Mouse (Mus musculus) limb, embryonic 15.5 days (tissue): ENCODE data around the gene Cebpe. TPM values are rescaled to one million over a fixed set of nuclear protein-coding genes. Genes with fewer than 3 reads are reported as not detected.

ENCODE experiments used
- ATAC-seq: fragments of 200-750 bp; cut with Nextera tagmentation; 2 replicates; pipeline ENCODE4 v1.8.0; 2017; ENCODE audit warnings: low read depth, moderate TSS enrichment; ENCODE audit not compliant: insufficient number of reproducible peaks, low FRiP score, low TSS enrichment
- H3K27ac ChIP-seq: fragments of 300-500 bp; sonication (generic); 2 replicates; pipeline ENCODE4 v1.5.1; 2015; ENCODE audit warnings: moderate library complexity, mild to moderate bottlenecking, inconsistent platforms
- H3K27me3 ChIP-seq: fragments of 300-500 bp; sonication (generic); 2 replicates; pipeline ENCODE4 v1.6.1; 2015; ENCODE audit warnings: inconsistent platforms
- H3K36me3 ChIP-seq: fragments of 300-500 bp; sonication (generic); 2 replicates; pipeline ENCODE4 v1.6.1; 2015; ENCODE audit warnings: inconsistent platforms
- H3K4me1 ChIP-seq: fragments of 300-500 bp; sonication (generic); 2 replicates; pipeline ENCODE4 v1.6.1; 2015; ENCODE audit warnings: inconsistent platforms
- H3K4me2 ChIP-seq: fragments of 300-500 bp; sonication (generic); 2 replicates; pipeline ENCODE4 v1.6.1; 2015; ENCODE audit warnings: mild to moderate bottlenecking, inconsistent platforms
- H3K4me3 ChIP-seq: fragments of 300-500 bp; sonication (generic); 2 replicates; pipeline ENCODE4 v1.5.1; 2015; ENCODE audit warnings: mild to moderate bottlenecking, inconsistent platforms
- H3K9ac ChIP-seq: fragments of 300-500 bp; sonication (generic); 2 replicates; pipeline ENCODE4 v1.6.1; 2015; ENCODE audit warnings: inconsistent platforms
- H3K9me3 ChIP-seq: fragments of 300-500 bp; sonication (generic); 2 replicates; pipeline ENCODE4 v1.6.1; 2016; ENCODE audit warnings: inconsistent platforms
- WGBS: fragments of 180-500 bp; shearing (Covaris S2); methylation state at CpG from one replicate; pipeline ENCODE4 v1.1.7; 2015; 5-methylcytosine and 5-hydroxymethylcytosine counted together
- polyA plus RNA-seq: library from polyadenylated mRNA; unstranded; fragments of >200 nt; fragmentation: Nextera tagmentation; extraction: Ambion mirVana; gene quantifications from 2 replicates; pipeline ENCODE4 v1.2.1, GENCODE M21; 2015

Cebpe gene
- polyA plus RNA-seq, 1 experiment from 2014 or later = 0.12 TPM

DNA sequence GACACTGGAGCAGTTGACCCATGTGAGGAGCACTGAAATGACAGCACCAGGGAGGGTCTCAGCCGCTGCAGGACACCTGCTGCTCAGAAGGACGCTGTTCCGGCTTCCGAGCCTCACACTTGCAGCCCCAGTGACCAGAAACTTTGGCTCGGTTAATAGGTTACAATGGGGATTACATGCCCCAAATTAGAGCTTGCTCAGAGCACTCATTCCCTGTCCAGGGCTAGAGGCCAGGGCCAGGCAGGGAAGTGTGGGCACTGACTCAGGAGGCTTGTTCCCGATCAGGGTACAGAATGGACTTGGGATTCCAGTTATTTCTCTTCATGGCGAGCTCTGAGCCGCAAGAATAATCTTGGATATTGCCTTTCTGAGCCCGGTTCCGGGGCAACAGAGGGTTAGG lies 25.7 kb upstream of the Cebpe start:
- H3K27ac ChIP-seq = no peak overlapping the region
- H3K4me1 ChIP-seq = 0 out of 2 replicates have a peak, but pooled peaks cover 3% of the 10 kb centered on the region
- H3K36me3 ChIP-seq = no peaks in the 10 kb centered on the region
- WGBS = 71% methylated on average over 10 of the region's 10 CpGs
- ATAC-seq = no peak
- no peak overlapping the region for H3K9ac ChIP-seq
- H3K9me3 ChIP-seq = no peaks in the 10 kb centered on the region
- no peak overlapping the region for H3K4me2 ChIP-seq
- H3K4me3 ChIP-seq = no peak overlapping the region
- no peaks in the 10 kb centered on the region for H3K27me3 ChIP-seq

DNA sequence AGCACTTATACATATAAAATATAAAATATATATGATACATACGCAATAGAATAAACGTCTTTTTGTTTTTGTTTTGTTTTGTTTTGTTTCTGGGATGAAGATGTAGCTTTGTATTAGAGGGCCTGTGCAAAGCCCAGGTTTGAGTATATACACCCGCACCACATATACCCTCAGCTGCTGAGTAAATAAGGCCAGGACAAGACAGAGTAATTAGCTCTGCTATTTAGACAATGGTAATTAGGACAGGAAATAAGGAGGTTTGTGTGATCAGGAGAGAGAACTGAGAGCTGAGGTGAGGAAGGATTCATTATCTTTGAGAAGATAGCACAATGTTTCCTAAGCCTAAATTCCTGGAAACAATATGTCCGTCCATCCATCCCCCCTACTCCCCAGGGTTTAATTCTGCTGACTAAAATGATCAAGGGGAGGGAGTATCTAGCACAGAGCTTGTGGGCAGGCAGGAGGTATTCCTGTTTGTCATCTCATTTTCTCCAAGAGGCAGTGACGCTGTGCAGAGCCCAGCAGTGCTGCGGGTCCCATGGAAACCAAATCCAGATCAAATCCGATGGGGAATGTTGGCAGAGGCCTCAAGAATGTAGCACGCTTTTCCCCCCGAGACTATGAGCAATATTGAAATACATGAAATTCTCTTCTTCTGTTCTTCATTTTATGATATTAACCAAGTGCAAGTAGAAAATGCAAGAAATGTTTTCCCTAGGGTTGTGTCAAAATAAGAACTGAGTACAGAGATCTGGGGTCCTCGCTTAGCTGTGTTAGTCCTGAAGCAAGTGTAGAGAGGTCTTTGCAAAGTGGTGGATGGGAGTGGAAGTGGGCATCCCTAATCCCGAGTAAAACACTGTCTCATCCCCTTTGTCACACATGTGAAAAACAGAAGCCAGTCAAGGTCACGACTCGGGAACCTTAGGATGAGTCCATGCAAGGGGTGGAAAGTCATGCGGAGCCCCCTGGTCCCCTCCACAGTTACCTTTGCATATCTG lies 24.9 kb upstream of the Cebpe start:
- no peaks in the 10 kb centered on the region for H3K36me3 ChIP-seq
- no peaks in the 10 kb centered on the region for H3K9me3 ChIP-seq
- 0 out of 2 replicates have a peak, but pooled peaks cover 3% of the 10 kb centered on the region for H3K4me1 ChIP-seq
- H3K9ac ChIP-seq = no peak overlapping the region
- H3K27ac ChIP-seq = no peak overlapping the region
- no peak for ATAC-seq
- 66% methylated on average over 14 of the region's 14 CpGs for WGBS
- no peak overlapping the region for H3K4me2 ChIP-seq
- no peak overlapping the region for H3K4me3 ChIP-seq
- no peaks in the 10 kb centered on the region for H3K27me3 ChIP-seq

GRCm38 (mm10) chr14:54735221-54735620 lies 23.2 kb upstream of the Cebpe start:
- no peak overlapping the region for H3K4me2 ChIP-seq
- no peak for ATAC-seq
- 66% methylated on average over 4 of the region's 4 CpGs for WGBS

DNA sequence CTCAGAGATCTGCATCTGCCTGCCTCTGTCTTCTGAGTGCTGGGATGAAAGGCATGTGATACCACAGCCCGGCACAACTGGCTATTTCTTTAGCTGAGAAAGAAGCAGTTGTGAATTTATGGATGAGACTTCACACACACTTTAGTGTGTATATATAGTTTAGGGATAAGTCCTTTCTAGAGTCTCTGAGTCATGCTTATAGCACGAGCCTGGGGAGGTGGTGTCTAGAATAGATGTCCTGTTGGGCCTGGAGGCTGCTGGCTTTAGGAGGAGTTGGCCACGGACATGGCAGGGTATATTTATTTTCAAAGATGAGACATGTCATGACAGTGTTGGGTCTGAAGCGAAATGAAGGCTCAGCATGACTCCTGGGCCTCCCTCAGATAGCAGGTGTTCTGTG lies 22.0 kb upstream of the Cebpe start:
- H3K4me1 ChIP-seq = 0 out of 2 replicates have a peak, but pooled peaks cover 3% of the 10 kb centered on the region
- no peak overlapping the region for H3K27ac ChIP-seq
- WGBS = 69% methylated on average over 4 of the region's 4 CpGs
- H3K4me3 ChIP-seq = no peak overlapping the region
- ATAC-seq = no peak
- H3K9ac ChIP-seq = no peak overlapping the region
- H3K4me2 ChIP-seq = no peak overlapping the region
- no peaks in the 10 kb centered on the region for H3K27me3 ChIP-seq
- H3K9me3 ChIP-seq = no peaks in the 10 kb centered on the region
- H3K36me3 ChIP-seq = no peaks in the 10 kb centered on the region

More at GRCm38 (mm10) chr14:54735221-54735620, 23.2 kb upstream of the Cebpe start:
- Histone ChIP-seq H3K27ac (no peak overlapping the region), H3K4me3 (no peak overlapping the region), H3K9ac (no peak overlapping the region), H3K27me3 (no peaks in the 10 kb centered on the region), H3K9me3 (no peaks in the 10 kb centered on the region), H3K4me1 (0 out of 2 replicates have a peak, but pooled peaks cover 3% of the 10 kb centered on the region), H3K36me3 (no peaks in the 10 kb centered on the region)

DNA sequence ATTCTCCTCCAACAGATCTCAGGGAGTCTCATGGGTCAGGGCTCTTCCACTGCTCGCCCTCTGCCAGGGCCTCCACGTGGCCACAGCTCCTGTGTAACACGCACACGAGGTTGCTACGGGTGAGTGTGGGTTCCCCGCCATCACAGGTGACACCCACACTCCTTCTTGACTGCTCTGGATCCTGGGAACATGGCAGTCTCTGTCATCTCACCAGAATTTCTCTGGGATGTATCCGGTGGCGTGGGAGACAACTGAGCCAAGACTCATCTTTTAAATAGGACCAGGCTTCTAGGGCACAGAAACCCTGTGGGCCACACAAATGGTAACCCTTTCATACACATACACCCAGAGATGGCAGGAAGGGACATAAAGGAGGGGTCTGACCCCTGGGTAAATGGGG lies 20.2 kb upstream of the Cebpe start:
- H3K9ac ChIP-seq = no peak overlapping the region
- no peak overlapping the region for H3K27ac ChIP-seq
- 0 out of 2 replicates have a peak, but pooled peaks cover 3% of the 10 kb centered on the region for H3K4me1 ChIP-seq
- H3K27me3 ChIP-seq = no peaks in the 10 kb centered on the region
- H3K4me2 ChIP-seq = no peak overlapping the region
- WGBS = 89% methylated on average over 8 of the region's 8 CpGs
- no peaks in the 10 kb centered on the region for H3K36me3 ChIP-seq
- no peak overlapping the region for H3K4me3 ChIP-seq
- H3K9me3 ChIP-seq = no peaks in the 10 kb centered on the region
- no peak for ATAC-seq

- 71% methylated on average over 6 of the region's 6 CpGs for WGBS
- no peaks in the 10 kb centered on the region for H3K27me3 ChIP-seq
These were observed 18.3 kb upstream of the Cebpe start for GRCm38 (mm10) chr14:54730305-54730704.

GRCm38 (mm10) chr14:54728823-54729653 lies 17.1 kb upstream of the Cebpe start:
- Histone ChIP-seq H3K27ac (no peak overlapping the region), H3K36me3 (no peaks in the 10 kb centered on the region), H3K27me3 (no peaks in the 10 kb centered on the region), H3K4me2 (no peak overlapping the region), H3K9ac (no peak overlapping the region), H3K9me3 (no peaks in the 10 kb centered on the region), H3K4me3 (no peak overlapping the region), H3K4me1 (no peaks in the 10 kb centered on the region)
- WGBS = 78% methylated on average over 13 of the region's 13 CpGs
- ATAC-seq = no peak

More at GRCm38 (mm10) chr14:54730305-54730704, 18.3 kb upstream of the Cebpe start:
- Histone ChIP-seq H3K4me1 (no peaks in the 10 kb centered on the region), H3K4me3 (no peak overlapping the region), H3K36me3 (no peaks in the 10 kb centered on the region), H3K27ac (no peak overlapping the region), H3K9me3 (no peaks in the 10 kb centered on the region), H3K4me2 (no peak overlapping the region), H3K9ac (no peak overlapping the region)
- ATAC-seq = no peak

DNA sequence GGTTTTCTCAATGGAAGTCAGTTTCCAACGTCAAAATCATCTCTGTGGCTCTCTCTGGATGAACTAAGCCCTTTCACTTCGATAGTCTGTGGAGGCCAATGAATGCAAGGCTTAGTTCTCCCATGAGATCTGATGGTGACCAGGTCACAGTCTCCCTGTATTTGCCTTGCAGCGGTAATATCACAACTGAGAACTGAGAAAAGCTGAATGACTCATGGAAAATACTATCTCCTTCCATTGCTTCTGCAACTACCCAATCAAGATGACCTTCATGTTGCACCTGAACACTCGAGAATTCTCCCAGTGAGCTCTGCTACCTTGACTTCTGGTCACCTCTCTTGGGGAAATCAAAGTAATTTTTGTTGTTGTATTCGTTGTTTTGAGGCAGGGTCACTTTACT lies 15.6 kb upstream of the Cebpe start:
- no peak for ATAC-seq
- Histone ChIP-seq H3K27me3 (no peaks in the 10 kb centered on the region), H3K4me3 (no peak overlapping the region), H3K9ac (no peak overlapping the region), H3K9me3 (no peaks in the 10 kb centered on the region), H3K4me1 (no peaks in the 10 kb centered on the region), H3K27ac (no peak overlapping the region), H3K4me2 (no peak overlapping the region), H3K36me3 (no peaks in the 10 kb centered on the region)
- WGBS = 79% methylated on average over 5 of the region's 5 CpGs

DNA sequence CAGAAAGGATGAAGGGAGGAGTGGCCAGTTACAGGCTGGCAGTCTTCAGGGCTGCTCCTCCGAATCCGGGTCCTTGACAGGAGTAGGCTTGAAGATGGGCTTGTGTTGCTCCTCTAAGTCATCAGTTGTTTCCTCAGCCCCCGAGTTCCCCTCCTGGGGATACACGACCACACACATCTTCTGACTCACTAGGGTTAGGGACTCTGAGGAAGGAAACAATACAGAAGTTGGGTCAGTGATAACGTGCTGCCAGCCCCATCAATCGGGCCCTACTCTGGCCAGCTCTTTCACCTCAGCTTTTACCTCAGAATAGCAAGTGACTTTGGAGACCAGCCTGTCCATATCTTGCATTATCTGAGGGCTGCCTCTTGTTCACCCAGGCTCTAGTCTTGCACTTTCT lies 12.1 kb upstream of the Cebpe start:
- Histone ChIP-seq H3K4me1 (no peaks in the 10 kb centered on the region), H3K9ac (no peak overlapping the region), H3K9me3 (no peaks in the 10 kb centered on the region), H3K27me3 (no peaks in the 10 kb centered on the region), H3K36me3 (no peaks in the 10 kb centered on the region), H3K4me2 (no peak overlapping the region), H3K27ac (no peak overlapping the region), H3K4me3 (no peak overlapping the region)
- no peak for ATAC-seq
- WGBS = 80% methylated on average over 6 of the region's 6 CpGs

DNA sequence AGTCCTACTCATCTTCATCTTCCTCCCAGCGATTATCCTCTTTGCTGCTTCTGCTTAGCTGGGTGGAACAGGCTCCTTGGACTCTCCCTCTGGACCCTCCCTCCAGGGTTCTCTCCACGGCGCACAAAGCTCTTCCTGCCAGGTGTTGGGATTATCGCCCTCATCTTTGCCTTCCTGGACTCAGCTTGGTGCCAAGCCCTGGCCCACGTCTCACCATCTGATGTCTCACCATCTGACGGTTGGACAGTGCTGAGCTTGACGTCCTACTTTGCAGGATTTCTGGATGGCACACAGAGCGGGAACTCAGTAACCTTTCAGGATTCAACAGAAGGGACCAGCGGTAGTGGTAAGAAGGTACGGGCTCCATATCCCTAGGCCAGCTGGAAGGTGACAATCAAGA lies 9.7 kb upstream of the Cebpe start:
- H3K9ac ChIP-seq = no peak overlapping the region
- H3K4me2 ChIP-seq = no peak overlapping the region
- H3K27me3 ChIP-seq = no peaks in the 10 kb centered on the region
- H3K27ac ChIP-seq = no peak overlapping the region
- no peaks in the 10 kb centered on the region for H3K4me1 ChIP-seq
- no peaks in the 10 kb centered on the region for H3K9me3 ChIP-seq
- H3K4me3 ChIP-seq = no peak overlapping the region
- WGBS = 66% methylated on average over 10 of the region's 10 CpGs
- H3K36me3 ChIP-seq = no peaks in the 10 kb centered on the region
- ATAC-seq = peak; percentile 24; the same call in 1 of the 2 replicates

DNA sequence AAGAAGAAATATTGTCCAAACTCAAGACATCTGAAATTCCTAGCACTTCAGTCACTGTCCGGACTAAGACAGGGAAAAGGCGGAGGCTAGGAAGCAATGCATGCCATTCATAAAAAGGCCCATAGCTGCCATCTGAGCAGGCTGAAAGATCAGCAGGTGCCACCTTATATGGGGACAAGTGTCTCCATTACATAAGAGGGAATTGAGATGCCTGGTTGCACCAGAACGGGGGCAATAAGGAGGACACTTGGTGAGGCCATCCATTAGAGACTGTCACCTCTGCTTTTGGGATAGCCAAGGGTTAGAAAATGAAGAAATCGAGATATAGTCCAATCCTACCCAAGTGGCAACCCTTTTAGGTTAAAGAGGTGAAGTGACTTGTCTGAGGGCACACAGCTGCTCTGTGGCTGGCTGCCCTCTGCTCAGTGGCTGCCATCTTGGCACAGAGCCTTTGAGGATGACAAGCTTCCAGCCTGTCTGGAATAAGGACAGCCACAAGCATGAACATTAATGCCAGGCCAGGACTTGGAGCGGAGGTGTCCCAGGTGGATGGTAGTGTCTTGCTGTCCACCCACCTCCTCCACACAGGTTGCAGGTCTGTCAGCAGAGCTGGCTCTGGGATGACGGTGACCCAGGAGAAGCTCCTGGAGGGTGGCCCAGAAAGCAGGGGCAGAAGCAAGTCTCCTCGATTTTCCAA lies 8.8 kb upstream of the Cebpe start:
- no peak overlapping the region for H3K4me2 ChIP-seq

More for the DNA sequence above, 8.8 kb upstream of the Cebpe start:
- H3K4me1 ChIP-seq = no peaks in the 10 kb centered on the region
- H3K36me3 ChIP-seq = no peaks in the 10 kb centered on the region
- no peaks in the 10 kb centered on the region for H3K27me3 ChIP-seq
- no peak for ATAC-seq
- 84% methylated on average over 7 of the region's 7 CpGs for WGBS
- H3K9me3 ChIP-seq = no peaks in the 10 kb centered on the region
- H3K27ac ChIP-seq = no peak overlapping the region
- H3K4me3 ChIP-seq = no peak overlapping the region
- no peak overlapping the region for H3K9ac ChIP-seq
